Mouse (Mus musculus) gastrocnemius, postnatal 10 days (tissue): Measurements from ENCODE around the gene Spsb1. TPM values are rescaled to one million over a fixed set of nuclear protein-coding genes. Genes with fewer than 3 reads are reported as not detected.

Source experiments
- DNase-seq: peaks from one replicate; pipeline ENCODE4 v3.0.0; 2021; ENCODE audit warnings: mixed read lengths
- total RNA-seq, 2 experiments: library from RNA; stranded (reverse); gene quantifications; 2 replicates each; pipeline ENCODE4 v1.2.3; 2021

Spsb1 gene
- total RNA-seq, 2 experiments from 2014 or later: 18.9 to 21.1 TPM

DNA sequence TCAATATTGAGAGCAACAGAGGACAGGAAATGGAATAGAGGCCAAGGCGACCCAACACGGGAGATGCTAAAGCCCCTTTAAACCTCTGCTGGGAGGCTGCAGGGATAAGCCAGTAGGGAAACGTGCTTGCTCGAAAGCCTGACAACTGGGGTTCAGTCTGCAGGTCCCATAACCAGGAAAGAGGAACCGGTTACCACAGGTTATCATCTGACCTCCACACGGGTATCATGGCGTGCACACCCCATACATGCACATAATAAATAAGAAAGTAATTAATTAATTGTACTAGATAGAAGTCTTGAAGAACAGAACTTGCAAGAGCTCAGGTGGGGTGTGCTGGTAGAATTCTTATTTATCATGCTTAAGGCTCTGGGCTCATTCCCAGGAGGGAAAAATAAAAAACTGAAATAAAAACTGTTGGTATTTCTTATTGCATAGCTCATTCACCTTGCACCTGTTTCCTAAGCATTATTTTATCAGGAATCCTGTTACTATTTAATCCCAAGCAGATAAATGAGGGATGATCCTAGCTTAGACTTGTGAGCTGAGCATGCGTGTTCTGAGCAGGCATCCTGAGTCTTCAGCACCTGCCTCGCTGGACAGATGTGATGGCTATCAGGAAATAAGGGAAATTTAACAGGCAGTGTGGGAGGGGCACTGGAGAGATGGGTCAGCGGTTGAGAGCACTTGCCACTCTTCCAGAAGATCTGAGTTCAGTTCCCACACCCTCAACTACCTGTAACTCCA lies 32.0 kb upstream of the Spsb1 start:
- no peak for DNase-seq

- no peak for DNase-seq
Measured at GRCm38 (mm10) chr4:149983921-149984645, 29.2 kb upstream of the Spsb1 start.

- no peak for DNase-seq
Measured at GRCm38 (mm10) chr4:149982154-149982553, 27.3 kb upstream of the Spsb1 start.

- DNase-seq: peak; percentile 79
Measured at GRCm38 (mm10) chr4:149979819-149980308, 25.0 kb upstream of the Spsb1 start.

DNA sequence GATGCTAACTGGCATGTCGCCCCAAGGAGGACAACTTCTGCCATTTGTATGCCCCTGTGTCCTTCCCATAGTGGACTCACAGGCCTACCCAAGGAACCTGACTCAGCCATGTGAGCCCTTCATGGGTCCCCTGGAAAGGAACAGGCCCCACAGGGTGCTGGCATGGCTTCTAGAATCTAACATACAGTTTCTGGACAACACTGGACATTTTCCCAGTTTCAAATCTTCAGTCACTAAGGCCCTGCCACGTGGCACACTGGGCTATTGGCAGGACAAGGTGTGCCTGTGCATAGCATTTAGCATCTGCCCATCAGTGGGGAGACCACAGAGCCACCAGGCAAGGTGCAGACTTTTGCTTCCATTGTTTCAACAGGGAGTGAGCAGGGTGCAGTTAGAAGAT lies 24.0 kb upstream of the Spsb1 start:
- DNase-seq: no peak

GRCm38 (mm10) chr4:149977801-149978544 lies 23.1 kb upstream of the Spsb1 start:
- DNase-seq: peak; percentile 26

DNA sequence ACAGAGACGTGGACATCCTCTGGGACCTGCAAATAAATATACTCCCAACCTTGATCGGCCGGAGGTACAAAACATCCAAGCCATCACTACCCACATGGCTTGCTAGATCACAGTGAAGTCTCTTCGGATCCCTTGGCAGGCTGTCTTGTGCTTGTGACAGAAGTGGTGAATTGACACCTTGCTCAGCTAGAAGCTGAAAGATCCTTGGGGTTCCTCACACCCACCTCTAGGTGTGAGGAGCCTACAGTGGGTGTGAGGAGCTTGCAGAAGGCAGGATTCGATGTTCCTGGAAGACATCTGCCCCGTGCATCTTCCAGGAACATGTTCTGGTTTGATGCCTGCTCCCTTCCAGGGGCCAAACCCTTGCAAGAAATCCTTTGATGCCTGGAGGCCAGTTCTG lies 22.3 kb upstream of the Spsb1 start:
- no peak for DNase-seq

DNA sequence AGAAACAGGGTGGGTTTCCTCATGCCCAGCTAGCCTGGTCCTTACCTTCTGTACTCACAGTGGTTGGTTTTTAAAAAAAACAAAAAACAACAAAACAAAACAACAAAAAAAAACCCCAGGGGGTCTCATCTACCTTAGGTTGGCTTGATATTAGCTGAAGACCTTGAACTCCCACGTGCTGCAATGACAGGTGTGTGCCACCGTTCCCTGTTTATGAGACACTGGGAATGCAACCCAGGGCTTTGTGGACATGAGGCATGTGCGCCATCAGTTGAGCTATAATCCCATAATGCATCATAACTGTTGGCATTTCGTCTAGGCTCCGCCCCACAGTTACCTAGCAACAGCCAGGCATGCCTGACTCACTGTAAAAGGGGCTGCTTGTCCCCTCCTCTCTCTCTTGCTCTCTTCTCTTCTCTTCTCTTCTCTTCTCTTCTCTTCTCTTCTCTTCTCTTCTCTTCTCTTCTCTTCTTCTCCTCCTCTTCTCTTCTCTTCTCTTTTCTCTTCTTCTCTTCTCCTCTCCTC lies 20.9 kb upstream of the Spsb1 start:
- DNase-seq: no peak

GRCm38 (mm10) chr4:149975291-149975690 lies 20.4 kb upstream of the Spsb1 start:
- DNase-seq: no peak

- DNase-seq: no peak
Measured at GRCm38 (mm10) chr4:149971393-149971792, 16.6 kb upstream of the Spsb1 start.

- no peak for DNase-seq
Measured at GRCm38 (mm10) chr4:149968526-149968925, 13.7 kb upstream of the Spsb1 start.

DNA sequence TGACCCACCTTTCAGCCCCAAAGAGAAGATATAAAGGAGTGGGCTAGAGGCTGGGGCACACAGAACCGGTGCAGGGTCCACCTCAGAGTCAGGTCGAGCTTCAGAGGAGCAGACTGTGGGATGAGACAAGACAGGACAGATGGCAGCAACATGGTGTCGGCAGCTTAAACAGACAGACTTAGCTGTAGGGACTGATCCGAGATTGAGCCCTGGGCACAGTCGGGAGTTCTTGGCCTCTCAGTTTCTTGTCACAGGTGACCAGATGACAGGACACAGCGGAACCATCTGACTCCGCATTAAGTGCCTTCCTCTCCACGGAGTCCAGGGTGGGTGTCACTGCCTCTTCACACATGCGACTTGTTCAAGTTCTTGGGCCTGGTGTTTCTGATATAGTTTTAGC lies 12.1 kb upstream of the Spsb1 start:
- no peak for DNase-seq

DNA sequence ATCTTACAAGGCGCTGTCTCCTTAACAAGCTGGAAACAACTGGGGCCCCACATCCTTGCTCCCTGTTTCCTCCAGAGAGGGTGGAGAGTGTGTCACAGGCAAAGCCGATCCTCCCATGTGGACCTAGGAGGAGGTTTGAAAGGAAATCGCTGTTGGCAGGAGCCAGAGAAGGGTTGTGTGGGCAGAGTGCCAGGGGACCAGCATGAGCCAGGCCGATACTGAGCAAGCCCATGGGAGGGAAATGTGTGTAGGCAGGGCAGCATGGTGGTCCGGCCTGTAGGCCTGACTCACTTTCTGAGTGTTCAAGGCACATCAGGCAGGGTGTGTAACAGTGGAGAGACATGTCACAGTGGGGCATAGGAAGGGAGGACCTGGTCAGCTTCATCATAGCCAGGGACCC lies 11.4 kb upstream of the Spsb1 start:
- peak; percentile 71 for DNase-seq

DNA sequence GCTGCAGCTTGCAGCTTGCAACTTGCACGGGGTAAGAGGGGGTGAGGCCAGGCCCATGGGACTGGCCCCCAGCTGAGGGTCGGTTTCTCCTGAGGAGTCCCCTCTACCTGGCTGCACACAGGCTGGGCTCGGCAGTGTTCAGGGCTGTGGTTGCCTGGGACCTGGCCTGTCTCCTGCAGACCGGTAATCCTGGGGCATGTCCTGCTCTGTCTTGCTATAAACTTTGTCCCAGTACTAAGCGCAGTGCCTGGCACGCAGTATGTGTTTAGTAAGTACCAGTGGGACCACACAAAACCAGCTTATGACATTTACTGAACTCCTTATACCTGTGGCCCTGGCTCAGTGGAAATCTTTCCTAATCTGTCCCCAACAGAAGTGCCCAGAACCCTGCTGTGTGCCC lies 10.8 kb upstream of the Spsb1 start:
- DNase-seq: no peak

- no peak for DNase-seq
Measured at GRCm38 (mm10) chr4:149965242-149965641, 10.4 kb upstream of the Spsb1 start.

DNA sequence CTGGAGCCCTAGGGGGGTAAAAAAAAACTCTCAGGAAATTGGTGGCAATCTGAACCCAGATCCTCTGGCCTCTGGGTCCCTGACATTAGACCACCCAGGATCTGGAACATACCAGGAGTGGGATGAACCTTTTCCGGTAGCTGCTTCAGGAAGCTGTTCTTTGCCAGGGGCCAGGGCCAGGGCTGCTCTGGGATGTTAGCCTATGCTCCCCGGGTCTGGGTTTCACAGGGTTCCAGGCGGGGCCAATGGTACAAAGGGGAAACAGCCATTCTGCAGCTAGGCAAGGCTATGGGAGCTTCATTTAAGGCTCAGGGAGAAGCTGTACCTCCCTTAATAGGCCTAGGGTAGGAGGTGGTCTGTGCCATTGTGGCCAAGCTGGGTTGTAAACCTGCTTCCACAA lies 9.9 kb upstream of the Spsb1 start:
- DNase-seq: no peak

- no peak for DNase-seq
Measured at GRCm38 (mm10) chr4:149964285-149964684, 9.4 kb upstream of the Spsb1 start.

GRCm38 (mm10) chr4:149960391-149960790 lies 5.5 kb upstream of the Spsb1 start:
- DNase-seq: no peak

DNA sequence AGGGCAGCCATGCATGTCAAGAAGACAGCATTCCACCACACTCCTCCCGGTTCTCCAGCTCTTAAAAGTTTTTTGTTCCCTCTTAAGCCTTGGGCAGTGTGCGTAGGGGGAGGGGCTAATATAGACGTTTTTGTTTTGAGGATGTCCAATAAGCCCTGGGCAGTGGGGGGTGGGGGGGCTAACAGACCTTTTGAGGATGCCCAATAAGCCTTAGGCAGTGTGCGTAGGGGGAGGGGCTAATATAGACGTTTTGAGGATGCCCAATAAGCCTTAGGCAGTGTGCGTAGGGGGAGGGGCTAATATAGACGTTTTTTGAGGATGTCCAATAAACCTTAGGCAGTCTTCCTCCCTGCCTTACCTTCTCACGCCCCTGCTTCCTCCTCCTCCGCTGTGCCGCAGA lies 5.0 kb upstream of the Spsb1 start:
- no peak for DNase-seq

- DNase-seq: peak; percentile 82
Measured at GRCm38 (mm10) chr4:149958566-149958965, 3.7 kb upstream of the Spsb1 start.

GRCm38 (mm10) chr4:149956048-149956447 lies 1.2 kb upstream of the Spsb1 start:
- no peak for DNase-seq

DNA sequence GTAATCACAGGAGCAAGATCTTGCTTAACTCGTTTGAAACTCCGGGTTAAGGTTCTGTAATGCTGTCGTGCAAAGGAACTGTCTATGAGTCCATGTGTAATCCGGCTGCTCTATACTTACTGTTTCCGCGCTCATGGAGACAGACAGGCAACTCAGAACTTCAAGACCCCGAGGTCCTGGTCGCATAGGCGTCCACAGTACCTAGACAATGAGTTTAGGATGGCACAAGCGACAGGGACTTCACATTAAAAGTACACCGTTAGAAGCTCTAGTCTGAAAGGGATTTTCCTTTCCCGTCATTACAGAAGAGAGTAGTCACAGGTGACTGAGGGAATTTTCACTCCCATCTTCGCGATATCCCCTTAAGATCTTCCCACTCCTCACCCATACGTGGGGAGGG lies 788 bp upstream of the Spsb1 start:
- no peak for DNase-seq
